Mouse (Mus musculus) layer of hippocampus, postnatal 36 days (tissue): Measurements from ENCODE around the gene Hrasls5. TPM values are rescaled to one million over a fixed set of nuclear protein-coding genes. Genes with fewer than 3 reads are reported as not detected.

Experiments used
- DNase-seq, 2 experiments: peaks; one replicate each; pipeline ENCODE4 v3.0.0; 2022
- total RNA-seq, 2 experiments: library from RNA; stranded (reverse); gene quantifications; 2 replicates each; pipeline ENCODE4 v1.2.3; 2021

The Hrasls5 gene
- total RNA-seq, 2 experiments from 2014 or later = not detected

DNA sequence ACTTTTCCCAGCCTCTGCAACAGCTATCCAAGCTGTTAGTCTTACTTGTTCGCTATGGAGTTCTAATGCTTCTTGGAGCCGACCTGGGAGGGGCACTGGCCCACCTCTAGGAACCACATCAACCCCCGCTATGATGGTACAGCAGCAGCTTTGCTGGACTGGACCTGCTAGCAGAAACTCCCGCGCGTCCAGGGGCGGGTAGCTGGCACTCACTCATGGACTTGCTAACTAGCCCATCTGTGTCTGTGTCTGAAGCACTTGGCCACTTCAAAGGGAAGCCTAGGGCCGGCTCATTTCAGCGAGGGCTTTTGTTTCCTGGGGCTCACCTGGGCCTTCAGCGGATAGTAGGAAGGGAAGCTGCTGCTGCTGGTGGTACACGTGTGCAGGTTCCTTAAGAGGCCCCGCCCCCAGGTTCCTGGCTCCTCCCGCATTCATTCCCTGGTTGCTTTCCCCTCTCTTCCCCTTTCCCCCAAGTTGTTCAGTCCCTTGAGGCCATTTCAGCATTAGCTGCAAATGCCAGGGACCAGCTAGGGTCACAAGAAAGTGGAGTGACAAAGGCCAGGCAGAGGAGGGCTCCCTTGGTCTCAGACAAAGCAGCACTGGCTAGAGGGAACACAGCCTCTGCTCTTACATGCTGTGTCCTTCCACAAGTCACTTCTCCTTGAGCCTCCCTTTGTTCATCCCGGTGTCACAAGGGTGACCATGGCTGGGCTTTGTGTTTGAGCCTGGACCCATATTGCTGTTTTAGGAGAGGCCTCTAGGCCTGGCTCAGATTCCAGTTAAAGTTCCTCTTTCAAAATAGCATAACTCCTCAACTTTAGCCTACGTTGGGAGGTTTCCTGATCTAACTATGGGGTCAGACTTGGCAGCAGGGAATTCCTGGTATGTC, 5.3 kb upstream of the Hrasls5 start, which contains the start of gene Lgals12:
Gene Lgals12, minus strand, starts transcription at position 393 of the 889 bp plus-strand sequence.
- peak in 1 of 2 experiments; percentile 30 for DNase-seq

DNA sequence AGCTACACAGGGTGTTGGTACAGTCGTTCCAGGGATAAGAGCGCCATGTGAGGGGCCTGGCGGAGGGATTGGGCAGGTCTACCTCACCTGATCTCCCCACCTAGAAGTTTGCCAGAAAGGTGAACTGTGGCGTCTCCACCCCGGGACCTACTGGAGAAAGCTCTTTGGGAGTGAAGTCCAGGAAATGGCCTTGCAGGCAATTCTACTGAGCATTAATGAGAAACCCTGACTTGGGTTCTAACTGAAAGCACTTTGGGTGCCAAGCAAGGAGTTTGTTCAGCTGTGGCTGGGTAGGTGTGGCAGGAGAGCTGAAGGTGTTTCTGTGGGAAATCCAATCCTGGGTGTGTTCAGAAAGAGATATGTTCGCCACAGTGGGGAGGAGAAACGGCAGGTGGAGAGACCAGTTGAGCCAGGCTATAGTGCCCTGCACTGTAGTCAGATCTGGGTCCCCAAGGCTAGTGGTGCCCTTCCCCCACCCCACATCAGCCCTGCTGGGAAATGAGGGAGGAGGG, 4.6 kb upstream of the Hrasls5 start:
- no peak for DNase-seq

DNA sequence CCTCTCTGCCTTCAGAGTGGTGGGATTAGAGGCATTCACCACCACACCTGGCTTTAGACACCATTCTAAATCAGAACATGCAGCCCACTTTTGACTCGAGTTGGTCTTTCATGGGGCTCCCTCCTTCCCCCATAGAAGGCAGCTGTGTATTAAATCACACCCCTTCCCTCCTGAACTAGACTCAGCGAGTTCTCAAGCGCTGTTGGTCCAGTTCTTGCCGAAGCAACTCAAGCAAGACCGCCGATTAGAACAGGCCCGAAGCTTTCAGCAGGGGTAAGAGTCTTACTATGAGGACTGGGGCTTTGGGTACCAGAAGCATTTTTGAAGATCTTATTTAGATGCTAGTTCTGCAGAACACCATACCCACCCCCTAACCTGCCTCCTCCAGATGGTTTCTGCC, 810 bp downstream of the Hrasls5 start:
- no peak for DNase-seq

DNA sequence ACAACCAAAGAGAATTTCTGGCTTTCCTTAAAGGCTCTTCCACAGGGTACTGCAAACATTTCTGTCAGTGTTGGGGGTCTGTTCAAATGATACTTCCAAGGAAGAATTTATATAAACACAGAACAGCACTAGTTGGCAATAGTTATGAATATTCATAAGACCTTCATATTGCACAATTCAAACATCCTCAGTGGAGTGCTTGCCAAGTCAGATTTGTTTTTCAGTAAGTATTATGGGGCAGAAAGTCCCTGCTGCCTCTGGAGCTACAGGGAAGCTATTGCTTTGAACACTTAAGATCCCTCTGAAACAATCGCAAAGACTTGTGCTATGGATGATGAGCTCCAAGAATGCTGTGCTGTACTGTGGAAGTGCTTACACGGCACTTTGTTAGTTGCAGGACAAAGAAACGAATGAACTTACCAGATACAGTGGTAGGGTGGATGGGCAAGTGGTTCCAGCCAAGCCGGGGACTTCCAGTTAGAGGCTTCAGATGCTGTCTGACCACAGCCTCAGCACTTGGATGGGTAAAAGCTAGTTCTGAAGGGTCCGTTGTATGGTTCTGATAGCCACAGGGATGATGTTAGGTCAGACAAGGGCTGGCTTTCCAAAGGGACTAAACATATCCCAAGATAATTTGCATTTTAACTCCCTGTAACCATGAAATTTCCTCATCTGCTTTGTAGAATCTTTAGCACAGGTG, 4.0 kb downstream of the Hrasls5 start:
- no peak for DNase-seq

DNA sequence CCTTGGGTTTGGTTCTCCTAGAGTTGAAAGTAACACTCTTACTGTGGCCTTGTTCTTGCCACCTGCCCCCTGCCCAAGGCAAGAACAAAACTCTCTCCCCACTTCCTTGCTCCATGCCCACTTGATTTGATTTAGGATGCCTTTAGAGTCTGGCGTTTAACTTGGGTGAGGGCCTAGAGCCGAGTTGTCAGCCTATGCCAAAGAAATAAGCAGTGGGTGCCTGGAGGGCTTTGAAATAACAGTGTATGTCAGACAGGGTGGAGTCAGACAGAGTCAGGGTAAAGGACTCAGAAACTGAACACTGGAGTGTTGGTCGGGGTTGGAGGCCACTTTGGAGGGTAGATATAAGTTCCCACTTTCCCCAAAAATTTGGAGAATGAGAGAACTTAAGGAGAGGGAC, 4.7 kb downstream of the Hrasls5 start:
- no peak for DNase-seq

DNA sequence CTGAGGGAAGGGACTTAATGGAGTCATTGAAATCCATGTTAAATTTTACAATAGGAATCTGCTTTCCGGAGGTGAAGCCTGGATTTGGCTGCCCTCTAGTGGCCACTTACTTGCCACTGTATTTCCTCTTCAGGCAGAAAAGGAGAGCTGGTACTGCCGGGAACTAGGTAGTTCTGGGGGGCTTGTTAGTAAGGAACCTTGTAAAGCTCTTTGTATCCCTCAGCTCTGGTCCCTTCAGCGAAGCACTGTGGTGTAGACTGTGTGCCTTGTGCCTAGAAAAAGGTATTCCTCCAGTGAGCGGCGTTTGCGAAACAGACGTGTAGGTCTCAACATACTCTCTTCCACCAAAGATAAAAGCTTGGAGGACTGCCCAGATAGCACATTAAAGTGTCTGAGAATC, 5.4 kb downstream of the Hrasls5 start:
- DNase-seq = peak; percentile 43 to 44

DNA sequence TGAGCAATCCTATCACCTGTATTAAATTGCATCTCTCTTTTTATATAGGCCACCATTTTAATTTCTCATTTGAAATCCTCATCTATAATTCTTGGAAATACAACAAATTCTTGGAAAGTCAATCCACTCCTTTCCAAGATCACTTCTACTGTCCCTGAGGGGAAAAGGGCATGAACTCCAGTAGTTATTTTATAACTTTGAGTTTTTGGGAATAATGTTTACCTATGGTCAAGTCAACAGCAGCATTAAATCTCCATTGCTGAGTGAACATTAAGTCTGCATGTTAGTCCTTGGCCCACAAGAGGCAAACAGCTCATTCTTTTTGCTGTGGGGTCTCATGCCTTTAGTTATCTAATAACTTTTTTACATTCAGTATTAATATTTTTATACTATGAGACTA, 20.7 kb downstream of the Hrasls5 start:
- no peak for DNase-seq

DNA sequence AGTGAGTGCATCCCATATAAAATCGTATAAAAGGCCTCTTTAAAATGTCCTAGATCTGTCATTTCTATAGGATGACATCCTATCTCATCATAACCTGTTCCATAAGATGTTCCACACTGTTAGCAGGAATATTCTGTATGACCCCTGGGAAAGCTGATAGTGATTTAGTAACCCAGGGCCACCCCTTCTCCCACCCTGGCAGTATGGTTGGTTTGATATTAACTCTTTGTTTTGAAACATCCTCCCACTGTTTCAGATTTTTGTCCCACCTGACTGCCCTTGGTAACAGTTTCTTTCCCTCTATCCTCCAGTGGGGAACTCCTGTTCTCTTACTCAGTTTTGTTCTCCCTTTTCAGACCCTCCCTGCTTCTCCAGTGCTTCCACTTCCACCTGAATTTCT, 21.4 kb downstream of the Hrasls5 start:
- no peak for DNase-seq

DNA sequence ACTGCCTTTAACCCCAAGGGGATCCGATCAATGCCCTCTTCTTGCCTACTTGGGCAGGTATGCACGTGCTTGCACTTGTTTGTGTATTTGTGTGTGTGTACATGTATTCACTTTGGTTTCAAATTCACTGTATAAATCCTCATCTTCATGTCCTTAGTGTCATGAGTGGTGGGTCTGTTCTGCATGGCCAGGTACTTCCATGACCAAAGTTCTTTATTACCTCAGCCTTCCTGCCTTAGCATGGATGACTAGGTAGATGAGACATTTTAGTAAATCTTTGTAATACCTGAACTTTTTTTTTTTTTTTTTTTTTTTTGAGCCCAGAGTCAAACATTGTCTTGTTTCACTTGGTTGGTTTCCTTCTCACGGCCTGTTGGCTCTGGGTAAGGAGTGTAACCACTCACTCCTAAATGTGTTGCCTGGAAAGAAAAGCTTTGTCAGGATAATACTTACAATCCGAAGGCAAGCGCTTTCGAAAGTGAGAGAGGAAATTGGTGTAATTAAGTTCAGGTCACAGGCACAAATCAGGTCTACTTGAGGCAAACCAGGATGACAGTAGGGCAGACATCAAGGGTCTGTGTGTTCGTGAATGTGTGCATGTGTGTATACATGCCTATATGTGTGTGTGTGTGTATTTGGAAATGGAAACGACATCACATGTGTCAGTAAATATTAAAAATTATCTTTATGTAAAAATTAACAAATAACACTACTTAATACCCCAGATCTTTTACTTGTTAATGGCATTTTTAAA, 36.7 kb downstream of the Hrasls5 start:
- no peak for DNase-seq

DNA sequence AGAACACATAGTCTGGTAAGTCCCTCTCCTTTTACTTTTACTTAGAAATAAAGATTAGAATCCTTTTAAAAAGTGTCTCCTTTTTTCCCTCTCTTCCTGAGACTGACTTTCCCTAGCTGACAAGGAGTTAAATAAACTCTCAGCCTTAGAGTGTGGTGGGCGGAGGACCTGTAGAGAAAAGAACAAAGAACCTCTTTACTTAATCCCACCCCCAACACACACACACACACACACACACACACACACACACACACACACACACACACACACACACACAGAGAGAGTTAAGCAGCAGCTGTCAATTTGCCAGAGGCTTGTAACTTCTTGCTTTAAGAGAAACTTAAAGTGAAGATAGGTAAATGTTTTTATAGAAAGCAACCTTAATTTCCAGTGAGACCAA, 59.7 kb downstream of the Hrasls5 start:
- DNase-seq = no peak

DNA sequence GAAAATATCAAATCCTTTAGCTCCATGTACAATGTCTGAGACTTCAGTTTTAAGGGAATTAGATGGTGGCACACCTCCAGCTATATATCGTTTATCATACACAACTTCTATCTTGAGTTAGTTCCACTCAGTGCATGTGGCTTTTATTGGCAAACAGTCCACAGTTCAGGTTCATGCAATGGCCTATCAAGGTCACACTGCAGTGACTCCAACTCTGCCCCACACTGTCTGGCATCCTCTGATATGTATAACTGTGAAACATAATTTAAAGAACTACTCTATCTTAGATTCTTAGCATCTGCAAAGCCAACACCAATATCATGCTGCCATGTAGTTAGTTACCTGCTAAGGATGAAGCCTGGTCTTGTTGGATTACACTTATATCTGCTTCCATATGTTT, 75.6 kb downstream of the Hrasls5 start:
- no peak for DNase-seq

Other genes starting within 250 kb of the Hrasls5 start
- gene Spindoc, start 229.5 kb upstream of the Hrasls5 start, total RNA-seq = 10 to 100 TPM; 31.8 to 36.9 TPM
- gene 2700081O15Rik, start 194.9 kb upstream of the Hrasls5 start, total RNA-seq = 10 to 100 TPM; 46.9 to 54.4 TPM
- gene Rtn3, start 129.3 kb upstream of the Hrasls5 start, total RNA-seq = 100 to 1,000 TPM; 737 to 795 TPM
- gene Atl3, start 118.5 kb upstream of the Hrasls5 start, total RNA-seq = 10 to 100 TPM; 21.1 to 23.3 TPM
- 10 to 100 TPM; 28.3 to 28.8 TPM for gene Pla2g16, start 55.1 kb upstream of the Hrasls5 start, total RNA-seq
- under 1 TPM; 0.22 to 0.28 TPM for gene Lgals12, start 5.3 kb upstream of the Hrasls5 start, total RNA-seq
- gene Slc22a19, start 98.8 kb downstream of the Hrasls5 start, total RNA-seq = not detected
- gene Slc22a26, start 190.1 kb downstream of the Hrasls5 start, total RNA-seq = not detected